Mouse (Mus musculus) frontal cortex, postnatal 36 days (tissue): Measurements from ENCODE around the gene 4932438H23Rik.

Experiments used
- DNase-seq, 2 experiments: peaks; one replicate each; pipeline ENCODE4 v3.0.0; 2022; ENCODE audit warnings: low spot score in 2 of 2

The 4932438H23Rik gene

DNA sequence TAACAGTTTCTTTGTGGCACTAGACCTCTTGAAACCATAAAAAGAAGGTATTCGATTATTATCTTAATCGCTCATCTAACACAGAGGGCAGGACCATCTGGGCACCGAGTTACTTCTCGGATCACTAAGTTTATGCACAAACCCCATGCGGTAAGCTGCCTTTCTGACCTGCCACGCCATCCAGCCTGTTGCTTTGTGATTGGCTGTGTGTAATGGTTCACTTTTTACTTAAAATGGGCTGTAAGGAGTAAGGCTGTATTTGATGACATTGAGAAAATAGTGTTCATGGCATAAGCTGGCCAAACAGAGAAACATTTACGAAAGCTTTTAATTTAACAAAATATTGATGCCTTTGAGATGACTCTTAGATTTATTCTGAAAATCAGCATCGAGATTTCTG is at the start of gene 4932438H23Rik:
Gene 4932438H23Rik (minus strand): TSS at position 101 of the 400 bp plus-strand sequence.
- DNase-seq: no peak

- DNase-seq: no peak
These were observed 46.2 kb upstream of the 4932438H23Rik start for GRCm38 (mm10) chr16:91140991-91141630.

GRCm38 (mm10) chr16:91140457-91140856 is 45.5 kb upstream of the 4932438H23Rik start:
- DNase-seq: no peak

GRCm38 (mm10) chr16:91140056-91140455 is 45.1 kb upstream of the 4932438H23Rik start:
- no peak for DNase-seq

- no peak for DNase-seq
These were observed 44.6 kb upstream of the 4932438H23Rik start for GRCm38 (mm10) chr16:91139481-91139880.

GRCm38 (mm10) chr16:91138736-91139135 is 43.8 kb upstream of the 4932438H23Rik start:
- no peak for DNase-seq

DNA sequence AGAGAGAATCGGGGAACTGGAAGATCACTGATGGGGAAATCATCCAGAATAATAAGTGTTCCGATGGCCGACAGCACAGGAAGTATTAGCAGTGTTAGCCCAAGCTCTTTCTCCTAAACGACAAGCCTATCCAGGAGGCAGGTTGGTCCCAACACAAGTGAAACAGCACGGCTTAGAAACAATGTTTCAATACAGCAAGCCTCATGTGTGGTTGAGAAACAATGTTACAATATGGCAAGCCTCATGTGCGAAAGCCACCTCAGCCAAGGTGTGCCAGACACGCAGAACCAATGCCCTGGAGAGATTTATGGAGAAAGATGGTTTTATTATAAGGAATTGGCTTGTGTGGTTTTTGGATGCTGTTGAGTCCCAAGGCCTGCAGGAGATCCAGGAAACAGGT is 43.2 kb upstream of the 4932438H23Rik start:
- no peak for DNase-seq

DNA sequence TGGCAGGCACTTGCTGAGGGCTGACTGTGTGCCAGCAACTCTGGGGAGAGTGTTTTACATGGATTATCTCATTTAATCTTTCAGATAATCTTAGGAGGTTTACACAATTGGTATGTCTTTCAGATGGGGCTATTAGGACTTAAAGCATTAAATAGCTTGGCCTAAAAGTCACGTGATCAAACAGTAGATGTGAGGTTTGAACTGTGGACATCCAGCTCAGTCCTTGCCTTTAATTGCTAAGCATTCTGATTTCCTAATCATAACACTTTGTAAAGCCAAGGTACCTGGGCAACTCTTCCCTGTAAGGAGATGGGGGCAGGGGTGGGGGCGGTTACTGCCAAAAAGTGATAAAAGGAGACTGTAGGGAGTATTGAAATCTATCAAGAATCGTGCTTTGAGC is 41.7 kb upstream of the 4932438H23Rik start:
- DNase-seq: no peak

DNA sequence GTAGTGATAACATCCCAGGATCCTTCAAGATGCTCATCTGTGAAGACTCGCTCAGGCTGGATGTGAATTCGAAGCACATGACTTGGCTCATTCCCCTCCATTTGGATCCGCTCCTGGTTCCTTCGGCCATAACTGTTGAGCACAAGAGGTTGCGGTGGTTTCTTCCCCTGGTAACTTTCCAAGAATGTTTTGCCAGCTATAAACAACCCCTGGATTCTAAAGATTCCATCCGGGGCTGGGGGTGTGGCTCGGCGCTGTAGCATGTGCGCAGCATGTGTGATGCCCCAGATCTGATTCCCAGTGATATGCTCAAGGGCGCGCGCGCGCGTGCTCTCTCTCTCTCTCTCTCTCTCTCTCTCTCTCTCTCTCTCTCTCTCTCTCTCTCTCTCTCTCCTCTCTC is 35.0 kb upstream of the 4932438H23Rik start:
- no peak for DNase-seq

- DNase-seq: no peak
These were observed 33.5 kb upstream of the 4932438H23Rik start for GRCm38 (mm10) chr16:91128431-91128830.

DNA sequence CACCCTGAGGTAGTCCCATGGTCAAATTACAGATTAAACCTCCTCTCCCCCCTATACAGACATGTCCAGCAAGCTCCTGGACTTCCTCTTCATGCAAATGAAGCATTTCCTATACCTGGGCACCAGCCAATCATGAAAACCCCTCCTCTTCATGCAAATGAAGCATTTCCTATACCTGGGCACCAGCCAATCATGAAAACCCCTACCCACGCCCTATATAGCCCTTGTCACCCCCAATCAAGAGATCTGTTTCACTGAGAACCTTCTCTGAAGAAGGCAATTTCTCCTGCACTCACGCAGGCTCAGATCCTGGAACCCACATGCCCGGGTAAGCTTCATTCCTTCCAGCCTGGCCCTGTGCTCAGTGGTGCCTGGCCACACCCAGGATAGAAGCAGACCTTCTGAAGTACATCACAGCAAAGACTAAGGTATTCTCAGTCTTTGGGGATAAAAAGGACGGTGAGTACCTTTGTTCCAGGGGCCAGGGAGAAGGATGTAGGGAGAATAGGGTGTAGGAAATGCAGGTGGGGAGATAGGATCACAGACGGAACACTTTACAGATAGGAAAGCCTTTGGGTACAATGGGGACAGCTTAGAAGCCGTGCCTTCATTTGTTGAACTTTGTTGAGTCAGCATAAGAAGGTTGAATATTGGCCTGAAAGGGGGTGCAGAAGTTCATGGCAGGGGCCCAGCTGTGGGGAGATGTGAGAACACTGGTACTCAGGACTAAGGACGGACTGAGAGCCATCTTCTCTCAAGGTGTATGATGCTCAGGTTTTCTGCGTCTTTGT is 32.0 kb upstream of the 4932438H23Rik start:
- DNase-seq: no peak

DNA sequence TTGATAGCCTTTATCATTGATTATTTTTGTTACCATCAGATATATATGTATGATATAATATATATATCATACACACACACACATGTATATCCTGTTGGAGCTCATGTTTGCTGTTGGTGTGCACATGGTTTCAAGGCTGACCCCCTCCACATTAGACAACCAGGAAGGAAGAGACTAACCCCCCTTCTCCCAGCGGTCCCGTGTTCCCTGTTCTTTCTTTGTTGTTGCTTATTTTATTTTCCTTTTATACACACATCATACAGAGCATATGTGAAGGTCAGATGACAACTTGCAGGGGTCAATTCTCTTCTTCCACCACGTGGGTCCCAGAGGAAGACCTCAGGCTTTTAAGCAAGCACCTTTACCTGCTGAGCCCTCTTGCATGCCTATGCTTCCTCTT is 29.3 kb upstream of the 4932438H23Rik start:
- no peak for DNase-seq

- DNase-seq: no peak
These were observed 28.9 kb upstream of the 4932438H23Rik start for GRCm38 (mm10) chr16:91123821-91124220.

- DNase-seq: no peak
These were observed 25.0 kb upstream of the 4932438H23Rik start for GRCm38 (mm10) chr16:91119879-91120278.

- DNase-seq: no peak
These were observed 21.8 kb upstream of the 4932438H23Rik start for GRCm38 (mm10) chr16:91116696-91117095.

DNA sequence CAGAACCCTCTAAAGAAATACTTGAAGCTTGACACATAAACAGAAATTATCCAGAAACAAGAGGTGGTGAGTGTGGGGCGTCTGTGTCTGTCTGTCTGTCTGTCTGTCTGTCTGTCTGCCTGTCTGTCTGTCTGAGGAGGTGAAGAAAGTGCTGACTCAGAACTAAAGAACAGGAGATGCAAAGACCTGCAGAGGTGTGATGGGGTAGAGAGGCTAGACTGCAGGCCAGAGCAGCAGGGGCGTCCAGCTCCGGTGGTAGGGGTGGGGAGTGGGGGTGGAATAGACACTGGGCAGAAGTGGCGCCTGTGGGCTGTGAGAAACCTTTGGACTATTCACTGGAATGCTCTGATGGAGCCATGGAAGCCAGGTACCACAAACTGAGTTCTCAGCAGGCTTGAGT is 21.1 kb upstream of the 4932438H23Rik start:
- DNase-seq: no peak

DNA sequence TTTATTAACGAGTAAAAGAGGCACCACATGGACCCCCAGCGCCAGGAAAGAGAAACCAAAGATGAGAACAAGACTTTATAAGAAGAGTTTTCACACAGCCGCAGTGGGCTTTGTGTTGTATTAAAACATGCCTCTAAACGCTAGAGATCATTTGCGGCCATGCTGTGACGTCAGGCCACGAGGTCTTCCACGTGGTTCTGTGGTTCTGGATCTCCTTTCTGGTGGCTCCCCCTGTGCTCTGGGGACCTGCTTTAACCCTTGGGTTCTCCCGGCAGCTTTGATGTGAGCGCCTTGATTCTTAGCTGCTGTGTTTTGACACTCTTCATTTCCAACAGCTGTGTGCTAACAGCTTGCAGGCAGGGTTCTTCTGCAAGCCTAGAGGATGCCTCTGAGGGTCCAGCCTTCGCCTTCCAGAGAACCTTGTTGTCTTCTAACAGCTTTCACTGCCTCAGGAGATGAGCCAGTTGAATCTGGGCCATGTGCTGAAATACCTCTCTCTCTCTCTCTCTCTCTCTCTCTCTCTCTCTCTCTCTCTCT is 16.1 kb upstream of the 4932438H23Rik start:
- DNase-seq: no peak

DNA sequence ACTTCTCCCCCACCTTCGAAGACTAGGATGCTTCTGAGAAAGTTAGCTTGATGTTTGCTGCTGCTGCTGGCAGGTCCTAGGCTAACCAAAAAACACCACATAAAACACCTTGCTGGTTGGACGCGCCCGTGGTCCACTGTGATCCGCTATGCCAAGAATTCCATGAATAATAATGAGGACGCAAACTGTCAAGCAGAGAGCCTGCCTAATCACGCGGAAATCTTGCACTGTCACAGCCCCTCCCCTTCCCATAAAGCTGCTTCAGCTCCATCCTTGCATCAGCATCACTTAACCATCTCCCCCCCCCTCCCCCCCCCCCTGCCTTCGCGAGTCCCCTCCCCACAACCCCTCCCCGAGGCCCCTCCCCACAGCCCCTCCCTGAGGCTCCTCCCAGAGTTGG is 12.7 kb upstream of the 4932438H23Rik start:
- DNase-seq: no peak

DNA sequence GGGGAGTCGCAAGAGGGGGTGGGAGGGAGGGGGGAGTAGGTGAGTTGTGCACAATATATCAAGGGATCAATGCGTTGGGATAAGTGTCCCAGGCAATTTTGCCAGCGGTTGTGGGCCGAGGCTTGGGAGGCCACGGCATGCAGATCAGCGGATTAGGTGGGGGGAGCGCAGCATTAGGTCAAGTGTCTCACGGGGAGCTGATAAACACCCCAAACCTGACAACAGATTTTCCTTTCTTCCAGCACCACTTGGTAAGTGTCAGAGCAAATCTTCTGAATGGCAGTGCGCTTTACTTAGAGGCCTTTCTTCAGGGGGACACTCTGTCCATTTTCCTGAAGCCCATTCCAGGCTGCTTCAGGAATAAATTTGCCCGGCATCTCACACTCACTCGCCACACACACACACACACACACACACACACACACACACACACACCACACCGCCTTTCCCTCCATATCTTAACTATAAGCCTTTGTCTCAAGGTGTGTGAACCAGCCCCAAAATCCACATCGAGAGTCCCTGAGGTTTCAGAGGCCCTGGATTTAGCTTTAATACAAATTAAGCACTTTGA is 10.6 kb upstream of the 4932438H23Rik start:
- no peak for DNase-seq

GRCm38 (mm10) chr16:91104821-91105480 is 10.0 kb upstream of the 4932438H23Rik start:
- DNase-seq: no peak

GRCm38 (mm10) chr16:91103386-91103785 is 8.5 kb upstream of the 4932438H23Rik start:
- peak in 1 of 2 experiments; percentile 5 for DNase-seq

- no peak for DNase-seq
These were observed 5.6 kb upstream of the 4932438H23Rik start for GRCm38 (mm10) chr16:91100484-91100883.
